Mouse (Mus musculus): Measurements from ENCODE around the gene Slc39a10.
"Not testable (repeated sequence)": the region's sequence is repeated elsewhere in the genome, so short reads cannot be mapped to it uniquely, and the experiment has no call there.

Gene Slc39a10

DNA sequence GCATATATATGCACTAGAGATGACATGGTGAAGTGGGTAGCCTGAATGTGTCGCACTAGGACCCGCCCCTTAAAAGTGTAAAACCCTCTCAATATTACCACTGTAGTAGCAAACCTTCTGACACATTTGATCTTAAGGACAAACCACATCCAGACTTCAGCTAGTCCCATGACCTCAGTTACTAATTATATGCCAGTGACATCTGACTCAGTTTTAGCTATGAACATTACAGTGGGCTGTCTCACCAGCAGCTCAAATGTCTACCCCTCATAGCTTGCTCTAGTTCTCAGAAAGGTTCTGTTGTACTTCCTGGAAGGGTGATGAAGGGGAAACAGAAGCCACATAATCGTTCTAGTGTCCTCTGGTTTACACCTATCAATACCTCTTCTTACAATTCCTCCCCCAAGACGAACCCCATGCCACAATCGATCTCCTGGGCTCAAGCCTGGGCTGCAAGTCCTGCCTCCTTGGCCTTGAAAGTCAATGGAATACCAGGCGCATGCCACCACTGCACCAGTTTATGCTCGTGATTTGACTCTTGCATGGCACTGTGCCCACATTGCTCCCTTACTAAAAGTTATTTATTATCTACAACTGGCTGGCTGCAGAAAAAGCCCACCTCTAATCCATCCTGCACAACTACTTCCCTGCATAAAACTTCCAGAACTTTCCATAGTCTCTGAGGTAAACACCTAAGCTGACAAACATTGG is 28.3 kb downstream of the Slc39a10 start:
- no peak for DNase-seq (ENCODE audit: low read depth in 1 of 2, low spot score in 2 of 2)

DNA sequence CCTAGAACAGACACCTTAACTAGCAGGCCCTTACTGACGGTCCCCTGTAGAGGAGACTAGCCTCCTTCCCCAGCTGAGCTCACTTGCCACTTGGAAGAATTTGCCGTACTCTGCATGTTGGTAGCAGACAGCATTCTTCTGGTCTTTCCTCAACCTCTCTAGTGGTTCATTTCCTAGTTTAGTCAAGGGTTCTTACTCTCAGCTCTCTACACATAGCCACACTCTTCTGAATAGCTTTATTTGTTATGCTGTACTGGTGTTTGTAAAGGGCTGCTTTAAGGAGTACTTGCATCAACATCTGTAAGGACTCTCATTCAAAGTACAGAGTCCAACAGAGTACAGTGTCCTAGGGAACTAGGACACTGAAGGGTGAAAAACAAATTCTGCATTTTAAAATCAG is 29.2 kb downstream of the Slc39a10 start:
- no peak for DNase-seq (ENCODE audit: low read depth in 1 of 2, low spot score in 2 of 2)

- peak in 1 of 2 experiments; percentile 7 for DNase-seq (ENCODE audit: low read depth in 1 of 2, low spot score in 2 of 2)
Observed at GRCm38 (mm10) chr1:46860082-46860481, 32.6 kb downstream of the Slc39a10 start.

DNA sequence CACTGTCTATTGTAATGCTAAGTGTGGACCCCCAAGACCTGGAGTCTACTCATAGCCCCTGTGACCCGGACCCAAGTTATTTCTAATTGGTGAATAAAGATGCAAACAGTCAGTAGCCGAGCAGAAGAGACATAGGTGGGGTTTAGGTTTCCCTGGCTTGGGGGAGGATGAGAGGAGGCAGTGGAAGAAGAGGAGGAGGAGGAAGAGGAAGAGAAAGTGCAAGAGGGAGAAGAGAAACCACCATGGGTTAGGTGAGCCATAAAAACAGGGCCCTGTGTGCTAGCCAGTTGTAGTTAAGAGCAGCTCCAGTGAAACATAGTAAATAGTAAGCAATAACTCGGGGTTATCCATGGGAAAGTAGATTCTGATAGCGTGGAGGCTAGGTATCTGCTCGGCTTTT is 34.1 kb downstream of the Slc39a10 start:
- DNase-seq (ENCODE audit: low read depth in 1 of 2, low spot score in 2 of 2): no peak

DNA sequence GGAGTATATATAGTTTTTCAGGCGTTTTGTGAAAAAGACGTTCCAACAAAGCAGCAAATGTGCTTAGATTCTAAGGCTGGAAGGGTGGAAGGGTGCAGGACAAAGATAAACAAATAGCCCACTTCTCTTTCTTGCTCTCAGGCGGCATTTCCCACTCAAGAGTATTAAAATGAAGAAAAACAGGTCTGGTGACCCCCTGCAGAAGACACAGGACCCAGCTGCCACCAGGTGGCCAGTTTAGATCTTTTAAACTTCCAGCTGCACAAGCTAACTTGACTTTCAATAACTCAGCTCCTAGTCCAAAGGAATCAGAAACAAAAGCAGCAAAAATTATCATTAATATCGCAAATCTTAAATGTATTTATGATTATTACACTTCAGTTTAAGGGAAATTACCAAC is 36.2 kb downstream of the Slc39a10 start:
- DNase-seq (ENCODE audit: low read depth in 1 of 2, low spot score in 2 of 2): no peak

DNA sequence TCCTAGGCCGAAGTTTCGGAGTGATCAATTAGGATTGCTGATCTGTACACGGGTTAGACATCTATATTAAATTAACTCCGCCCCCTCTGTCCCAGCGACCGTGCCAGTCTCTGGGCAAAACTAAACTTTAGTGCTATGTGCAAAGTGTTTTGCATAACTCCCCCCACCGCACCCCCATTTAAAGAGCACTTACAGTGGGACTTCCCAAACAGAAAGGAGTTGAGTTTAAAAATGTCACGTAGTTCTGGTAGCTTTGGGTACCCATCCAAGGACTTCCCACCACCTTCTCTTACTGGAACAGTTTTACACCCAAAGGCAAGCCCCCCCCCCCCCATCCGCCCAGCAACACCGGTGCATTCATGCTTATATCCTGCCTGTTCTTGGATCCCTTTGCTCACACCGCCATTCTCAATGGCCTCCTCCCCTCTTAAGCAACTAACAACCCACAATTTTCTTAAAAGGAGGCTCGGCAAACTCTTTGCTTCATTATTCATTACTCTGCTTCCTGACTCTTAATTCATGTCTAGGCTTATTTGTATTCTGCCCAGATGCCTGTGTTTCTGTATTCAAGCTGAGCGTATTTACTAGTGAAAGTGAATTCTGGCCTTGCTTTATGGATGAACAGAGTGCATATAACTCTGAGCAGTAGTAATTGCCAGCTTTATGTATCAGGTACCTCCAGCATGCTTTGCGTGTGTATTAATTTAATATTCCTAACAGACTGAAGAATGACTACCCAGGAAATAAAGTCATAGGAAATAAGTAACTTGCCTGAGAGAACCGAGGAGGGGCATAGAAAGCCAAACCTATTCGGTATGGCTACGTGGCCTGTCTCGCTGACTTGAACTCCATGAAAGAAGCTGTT is 38.4 kb downstream of the Slc39a10 start:
- DNase-seq (ENCODE audit: low read depth in 1 of 2, low spot score in 2 of 2): no peak

DNA sequence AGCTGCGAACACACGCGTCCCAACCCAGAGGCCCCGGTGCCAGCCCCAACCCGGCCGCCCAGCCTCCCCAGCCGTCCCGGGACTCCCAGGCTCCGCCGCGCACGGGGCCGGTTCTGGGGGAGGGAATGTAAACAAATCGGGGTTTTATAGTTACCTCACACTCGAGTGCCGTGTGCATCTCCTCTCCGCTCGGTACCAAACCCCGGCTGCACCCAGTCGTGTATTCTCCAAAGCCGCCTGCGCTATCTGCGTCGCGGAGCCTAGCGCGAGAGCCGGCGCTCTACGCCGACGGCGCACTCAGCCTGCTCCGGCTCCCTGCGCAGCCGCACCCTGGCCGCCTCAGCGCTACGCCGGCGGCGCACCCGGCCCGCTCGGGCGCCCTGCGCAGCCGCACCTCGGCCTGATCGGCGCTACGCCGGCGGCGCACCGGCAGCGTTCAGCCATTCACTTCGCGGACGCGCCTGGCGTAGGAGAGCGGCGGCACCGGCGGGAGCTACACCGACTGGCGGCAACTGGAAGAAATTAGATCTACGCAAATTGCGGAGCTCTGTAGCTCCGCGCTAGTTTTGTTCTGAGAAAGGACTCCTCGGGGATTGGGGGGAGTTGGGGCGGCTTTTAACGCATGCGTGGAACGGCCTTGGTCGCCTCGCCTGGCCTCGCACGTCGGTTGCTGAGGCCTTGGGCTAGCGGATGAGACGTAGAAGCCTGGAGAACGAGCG is 39.2 kb downstream of the Slc39a10 start:
- DNase-seq (ENCODE audit: low read depth in 1 of 2, low spot score in 2 of 2): peak; percentile 89 to 98

GRCm38 (mm10) chr1:46852600-46853272 is 39.9 kb downstream of the Slc39a10 start:
- peak in 1 of 2 experiments; percentile 28 for DNase-seq (ENCODE audit: low read depth in 1 of 2, low spot score in 2 of 2)

DNA sequence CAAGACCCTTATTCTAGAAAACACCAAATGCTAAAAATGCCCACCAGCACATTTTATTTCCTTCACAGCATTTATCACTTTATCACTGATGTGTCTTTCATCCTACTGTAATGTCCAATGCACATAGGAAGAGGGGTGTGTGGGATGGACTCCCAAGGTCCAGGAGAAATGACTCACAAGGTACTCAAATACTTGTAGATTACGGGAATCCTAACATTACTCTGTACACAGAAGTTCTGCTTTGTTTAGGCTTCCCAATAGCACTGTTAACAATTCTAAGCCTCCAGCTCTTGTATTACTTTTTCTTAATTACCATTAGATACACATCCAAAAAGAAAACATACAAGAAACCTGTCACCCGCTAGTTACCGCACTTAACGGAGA is 40.4 kb downstream of the Slc39a10 start:
- no peak for DNase-seq (ENCODE audit: low read depth in 1 of 2, low spot score in 2 of 2)

- no peak for DNase-seq (ENCODE audit: low read depth in 1 of 2, low spot score in 2 of 2)
Observed at GRCm38 (mm10) chr1:46851586-46851985, 41.1 kb downstream of the Slc39a10 start.

DNA sequence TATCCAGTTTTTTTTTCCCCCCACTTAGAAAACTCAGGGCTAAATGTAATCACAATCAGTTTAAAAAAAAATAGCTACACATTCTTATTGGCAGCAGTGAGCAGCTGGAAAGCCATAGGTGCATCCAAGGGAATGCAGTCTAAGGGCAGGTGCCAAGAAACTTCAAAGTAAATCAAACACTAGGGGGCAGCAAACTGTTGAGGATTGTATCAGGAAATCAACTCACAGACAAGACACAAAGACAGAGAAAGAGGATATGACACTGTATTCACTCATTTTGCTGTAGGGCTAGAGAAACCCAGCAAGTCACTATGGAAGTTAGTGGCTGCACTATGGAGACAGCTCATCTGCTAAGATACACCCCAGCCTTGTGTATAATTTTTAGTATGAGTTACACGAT is 42.9 kb downstream of the Slc39a10 start:
- DNase-seq (ENCODE audit: low read depth in 1 of 2, low spot score in 2 of 2): peak; percentile 22 to 35

GRCm38 (mm10) chr1:46845221-46845620 is 47.4 kb downstream of the Slc39a10 start:
- no peak for DNase-seq (ENCODE audit: low read depth in 1 of 2, low spot score in 2 of 2)

DNA sequence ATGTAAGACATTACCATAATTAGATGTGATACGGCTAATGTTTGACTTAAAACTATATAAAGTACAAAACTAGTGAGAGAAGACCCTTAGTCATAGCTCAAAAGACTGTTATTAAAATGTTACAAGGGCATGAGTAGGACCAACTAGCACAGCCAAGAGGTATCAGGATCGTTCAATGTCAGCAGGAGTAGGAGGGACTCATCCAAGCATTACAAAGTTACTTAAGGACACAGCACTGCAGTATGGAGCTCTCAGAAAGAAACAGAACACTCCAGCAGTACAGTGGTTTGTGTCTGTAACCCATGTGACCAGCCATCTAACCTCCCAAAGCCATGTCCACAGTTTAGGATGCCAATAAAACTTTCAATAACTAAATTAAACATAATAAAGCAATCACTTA is 48.4 kb downstream of the Slc39a10 start:
- no peak for DNase-seq (ENCODE audit: low read depth in 1 of 2, low spot score in 2 of 2)

GRCm38 (mm10) chr1:46843406-46843805 is 49.2 kb downstream of the Slc39a10 start:
- no peak for DNase-seq (ENCODE audit: low read depth in 1 of 2, low spot score in 2 of 2)

GRCm38 (mm10) chr1:46831927-46832326 is 60.7 kb downstream of the Slc39a10 start:
- DNase-seq (ENCODE audit: low read depth in 1 of 2, low spot score in 2 of 2): peak; percentile 22 to 39

DNA sequence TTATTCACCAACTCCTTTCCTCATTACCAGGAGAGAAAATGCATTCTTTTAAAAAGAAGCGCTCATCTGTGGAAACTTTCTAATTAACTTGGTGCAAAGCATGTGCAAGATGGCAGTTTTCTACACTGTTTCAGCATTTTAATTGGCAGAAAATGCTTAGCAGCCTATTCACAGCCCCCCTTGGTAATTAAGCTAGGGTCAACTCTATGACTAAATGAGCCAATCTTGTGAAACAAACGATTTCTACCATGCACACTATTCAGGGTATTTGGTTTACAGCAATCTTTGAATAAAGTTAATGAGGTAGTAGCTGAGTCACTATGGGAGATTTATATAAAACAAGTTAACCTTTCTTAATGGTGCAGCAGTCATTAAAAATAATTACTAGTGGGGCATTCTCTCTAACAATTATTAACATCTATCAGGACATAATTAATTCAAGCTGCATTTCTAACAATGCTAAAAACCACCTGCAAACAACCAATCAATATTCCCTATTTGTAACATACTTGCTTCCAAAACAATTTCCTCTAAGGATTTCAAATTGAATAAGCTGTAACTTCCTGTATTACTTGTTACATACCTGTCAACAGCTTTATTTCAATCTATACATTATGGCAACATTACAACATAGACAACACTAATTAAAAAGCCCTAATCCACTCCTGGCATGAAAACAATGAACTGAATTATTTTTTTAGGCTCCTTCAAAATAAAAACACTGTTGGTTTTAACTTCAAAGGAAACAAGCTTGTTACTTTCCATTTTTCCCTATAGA is 62.4 kb downstream of the Slc39a10 start:
- no peak for DNase-seq (ENCODE audit: low read depth in 1 of 2, low spot score in 2 of 2)

GRCm38 (mm10) chr1:46822256-46822972 is 70.2 kb downstream of the Slc39a10 start:
- no peak for DNase-seq (ENCODE audit: low read depth in 1 of 2, low spot score in 2 of 2)

DNA sequence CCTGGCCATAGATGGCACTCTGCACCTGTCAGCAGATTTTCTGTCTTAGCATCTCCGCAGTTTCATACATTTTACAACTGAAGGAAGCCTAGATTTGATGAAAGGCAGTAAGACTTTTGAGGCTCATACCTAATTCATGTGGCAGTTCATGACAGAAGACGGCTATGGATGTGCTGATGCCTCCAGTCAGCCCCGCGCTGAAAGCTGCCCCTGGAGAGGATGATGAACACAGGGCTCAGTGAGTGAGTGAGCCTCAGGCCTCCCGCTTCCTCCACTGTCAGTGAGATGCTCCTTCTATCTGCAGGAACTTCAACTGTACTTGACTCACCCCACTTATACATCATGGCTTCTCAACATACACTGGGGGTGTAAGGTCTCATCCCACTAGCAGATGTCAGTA is 74.7 kb downstream of the Slc39a10 start:
- DNase-seq (ENCODE audit: low read depth in 1 of 2, low spot score in 2 of 2): no peak

GRCm38 (mm10) chr1:46808630-46809029 is 84.0 kb downstream of the Slc39a10 start:
- not testable (repeated sequence) for DNase-seq (ENCODE audit: low read depth in 1 of 2, low spot score in 2 of 2)

DNA sequence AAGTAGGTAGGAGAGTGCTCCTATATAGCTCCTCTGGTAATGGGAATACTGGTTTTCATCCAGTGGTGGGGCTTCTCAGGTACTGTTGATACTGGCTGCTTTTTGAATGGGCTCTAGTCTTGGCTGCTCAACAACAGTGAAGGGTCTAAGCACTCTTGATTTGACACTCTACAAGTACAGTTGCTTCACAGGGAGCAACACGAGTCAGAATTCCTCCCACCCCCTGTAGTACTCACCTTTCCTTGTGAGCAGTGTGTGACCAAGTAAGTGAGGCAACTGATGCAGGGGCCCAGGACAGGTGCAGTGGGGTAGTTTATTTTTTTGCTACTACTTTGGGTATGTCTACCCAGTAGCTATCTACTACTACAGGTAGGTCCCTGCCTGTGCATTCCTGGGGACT is 87.6 kb downstream of the Slc39a10 start:
- DNase-seq (ENCODE audit: low read depth in 1 of 2, low spot score in 2 of 2): no peak
